Mouse (Mus musculus) bone marrow, adult 2 months (tissue): ENCODE data around the gene Bhmt2.

Experiments used
- CTCF ChIP-seq: fragments of 200-500 bp; IDR thresholded peaks from 2 replicates; pipeline ENCODE4 v1.5.1; 2011; ENCODE audit warnings: low read length, control low read depth; ENCODE audit not compliant: control insufficient read depth, insufficient read depth
- POLR2A ChIP-seq: fragments of 200-500 bp; IDR thresholded peaks from 2 replicates; pipeline ENCODE4 v1.6.1; 2011; ENCODE audit warnings: low read depth, mild to moderate bottlenecking, control low read depth, low read length, borderline replicate concordance; ENCODE audit not compliant: control insufficient read depth

- TF ChIP-seq POLR2A (no peak), CTCF (no peak)
Observed at GRCm38 (mm10) chr13:93717113-93717512, 43.0 kb upstream of the Bhmt2 start.
